Mouse (Mus musculus) kidney, embryonic 14.5 days (tissue): Measurements from ENCODE around the gene Atf7ip. TPM values are rescaled to one million over a fixed set of nuclear protein-coding genes. Genes with fewer than 3 reads are reported as not detected.

Experiments used
- ATAC-seq: fragments of 200-750 bp; cut with Nextera tagmentation; 2 replicates; pipeline ENCODE4 v1.8.0; 2017; ENCODE audit warnings: moderate number of reproducible peaks, mild to moderate bottlenecking, moderate TSS enrichment, moderate library complexity; ENCODE audit not compliant: low FRiP score, low TSS enrichment
- H3K27ac ChIP-seq: fragments of 300-500 bp; sonication (generic); 2 replicates; pipeline ENCODE4 v1.5.1; 2014; ENCODE audit warnings: low read depth, mild to moderate bottlenecking, low read length, moderate library complexity, mixed read lengths
- H3K27me3 ChIP-seq: fragments of 300-500 bp; sonication (generic); 2 replicates; pipeline ENCODE4 v1.6.1; 2014; ENCODE audit warnings: mild to moderate bottlenecking, low read length; ENCODE audit not compliant: control insufficient read depth, insufficient read depth
- H3K36me3 ChIP-seq: fragments of 300-500 bp; sonication (generic); 2 replicates; pipeline ENCODE4 v1.6.1; 2014; ENCODE audit warnings: low read length, mixed read lengths; ENCODE audit not compliant: control insufficient read depth, insufficient read depth
- H3K4me1 ChIP-seq: fragments of 300-500 bp; sonication (generic); 2 replicates; pipeline ENCODE4 v1.6.1; 2014; ENCODE audit warnings: low read length, mixed read lengths; ENCODE audit not compliant: control insufficient read depth, insufficient read depth
- H3K4me2 ChIP-seq: fragments of 300-500 bp; sonication (generic); replicated peaks from 2 replicates; pipeline ENCODE4 v1.6.1; 2014; ENCODE audit warnings: low read depth, mild to moderate bottlenecking, low read length
- H3K4me3 ChIP-seq: fragments of 300-500 bp; sonication (generic); 2 replicates; pipeline ENCODE4 v1.5.1; 2014; ENCODE audit warnings: mild to moderate bottlenecking, low read length
- H3K9ac ChIP-seq: fragments of 300-500 bp; sonication (generic); 2 replicates; pipeline ENCODE4 v1.6.1; 2014; ENCODE audit warnings: low read depth, mild to moderate bottlenecking, low read length, moderate library complexity
- H3K9me3 ChIP-seq: fragments of 300-500 bp; sonication (generic); 2 replicates; pipeline ENCODE4 v1.6.1; 2016; ENCODE audit warnings: low read length; ENCODE audit not compliant: control insufficient read depth
- WGBS: fragments of 180-500 bp; shearing (Covaris S2); extraction: QIAGEN DNeasy Blood & Tissue Kit; methylation state at CpG from one replicate; pipeline ENCODE4 v1.1.7; 2014; 5-methylcytosine and 5-hydroxymethylcytosine counted together
- polyA plus RNA-seq: library from polyadenylated mRNA; unstranded; fragments of >200 nt; fragmentation: Nextera tagmentation; extraction: Ambion mirVana; gene quantifications from 2 replicates; pipeline ENCODE4 v1.2.1, GENCODE M21; 2014

The Atf7ip gene
- polyA plus RNA-seq, 1 experiment from 2014 or later: 54.2 TPM

DNA sequence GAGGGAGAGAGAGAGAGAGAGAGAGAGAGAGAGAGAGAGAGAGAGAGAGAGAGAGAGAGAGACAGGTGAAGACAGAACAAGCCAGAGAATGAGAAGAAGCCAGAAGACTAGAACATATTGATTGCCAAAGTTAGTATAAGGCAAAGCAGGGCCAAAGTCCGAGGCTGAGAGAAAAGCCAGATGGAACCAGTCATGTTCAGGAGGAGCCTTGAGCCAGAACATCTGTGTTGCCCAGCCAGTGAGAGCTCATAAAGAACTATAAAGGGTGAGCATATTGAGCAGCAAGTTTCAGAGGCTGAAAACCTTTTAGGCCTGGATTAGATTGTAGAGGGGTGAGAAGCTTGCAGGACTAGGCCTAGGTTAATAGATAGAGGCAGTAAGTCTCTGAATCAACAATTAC, 28.1 kb upstream of the Atf7ip start:
- Histone ChIP-seq H3K36me3 (no peaks in the 10 kb centered on the region), H3K27ac (no peak overlapping the region), H3K4me2 (no peak overlapping the region), H3K27me3 (no peaks in the 10 kb centered on the region), H3K4me1 (peaks cover 18% of the 10 kb centered on the region; the same call in 1 of the 2 replicates), H3K9ac (no peak overlapping the region), H3K4me3 (no peak overlapping the region), H3K9me3 (peaks cover 7% of the 10 kb centered on the region)
- 48% methylated on average over 1 of the region's 1 CpGs for WGBS
- ATAC-seq: no peak

DNA sequence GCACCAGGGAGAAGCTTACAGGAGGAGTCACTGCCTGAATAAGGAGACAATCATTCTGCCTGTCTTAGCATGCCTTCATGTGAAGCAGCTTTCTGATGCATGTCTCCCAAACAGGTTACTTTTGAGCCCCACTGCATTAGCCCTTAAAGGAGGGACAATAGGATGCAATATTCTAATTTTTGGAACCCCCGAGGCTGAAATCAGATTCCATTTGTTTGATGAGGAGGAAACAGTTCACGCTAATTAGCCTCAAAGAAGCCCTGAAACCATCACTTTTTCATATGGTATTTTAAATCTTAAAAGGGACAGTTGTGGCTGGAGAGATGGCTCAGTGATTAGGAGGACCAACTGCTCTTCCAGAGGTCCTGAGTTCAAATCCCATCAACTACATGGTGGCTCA, 22.4 kb upstream of the Atf7ip start:
- ATAC-seq: no peak
- Histone ChIP-seq H3K4me3 (no peak overlapping the region), H3K27me3 (no peaks in the 10 kb centered on the region), H3K4me1 (no peaks in the 10 kb centered on the region), H3K36me3 (no peaks in the 10 kb centered on the region), H3K27ac (no peak overlapping the region), H3K9ac (no peak overlapping the region), H3K9me3 (peaks cover 14% of the 10 kb centered on the region), H3K4me2 (no peak overlapping the region)
- 88% methylated on average over 2 of the region's 2 CpGs for WGBS

DNA sequence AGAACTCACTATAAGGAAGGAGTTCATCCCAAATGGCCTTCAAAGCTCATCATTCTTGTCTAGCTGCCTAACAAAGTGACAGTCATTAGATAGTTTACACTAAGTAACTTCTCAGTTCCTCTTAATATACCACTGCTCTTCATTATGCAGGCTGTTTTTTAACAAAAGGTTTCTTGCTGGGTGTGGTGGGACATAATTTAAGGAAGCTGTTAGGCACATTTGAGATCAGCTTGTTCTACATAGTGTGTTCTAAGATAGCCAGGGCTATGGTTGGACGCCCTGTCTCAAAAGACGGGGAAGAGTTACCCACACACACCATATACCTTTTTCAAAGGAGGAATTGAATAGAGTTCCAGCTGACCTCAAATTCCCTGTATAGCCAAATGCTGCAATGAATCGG, 21.9 kb upstream of the Atf7ip start:
- no peak for ATAC-seq
- no peak overlapping the region for H3K4me2 ChIP-seq
- H3K9me3 ChIP-seq: peaks cover 14% of the 10 kb centered on the region
- no peak overlapping the region for H3K27ac ChIP-seq
- 98% methylated on average over 3 of the region's 3 CpGs for WGBS
- no peaks in the 10 kb centered on the region for H3K36me3 ChIP-seq
- no peak overlapping the region for H3K9ac ChIP-seq
- H3K4me1 ChIP-seq: no peaks in the 10 kb centered on the region
- no peaks in the 10 kb centered on the region for H3K27me3 ChIP-seq
- H3K4me3 ChIP-seq: no peak overlapping the region

DNA sequence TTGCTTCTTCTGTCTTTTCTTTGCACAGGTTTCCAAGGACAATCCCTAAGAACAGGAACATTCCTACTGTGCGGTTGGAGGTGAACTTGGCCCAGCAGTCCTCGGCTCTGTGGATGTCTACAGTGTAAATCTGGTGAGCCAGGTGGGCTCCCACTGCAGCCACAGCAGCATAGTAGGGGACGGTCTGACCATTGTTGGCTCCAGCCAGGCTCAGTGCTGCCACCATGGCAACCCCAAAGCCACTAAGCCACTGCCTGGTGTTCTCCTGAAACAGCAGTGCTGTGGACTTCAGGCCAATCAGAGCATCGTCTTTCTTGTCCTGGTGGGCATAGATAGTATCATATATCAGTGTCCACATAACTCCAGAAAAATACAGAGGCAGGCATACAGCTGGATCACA, 19.8 kb upstream of the Atf7ip start:
- H3K9ac ChIP-seq: no peak overlapping the region
- H3K27ac ChIP-seq: no peak overlapping the region
- no peaks in the 10 kb centered on the region for H3K27me3 ChIP-seq
- ATAC-seq: no peak
- peaks cover 7% of the 10 kb centered on the region; the same call in 1 of the 2 replicates for H3K9me3 ChIP-seq
- H3K4me1 ChIP-seq: no peaks in the 10 kb centered on the region
- H3K4me2 ChIP-seq: no peak overlapping the region
- no peaks in the 10 kb centered on the region for H3K36me3 ChIP-seq
- no peak overlapping the region for H3K4me3 ChIP-seq
- WGBS: 76% methylated on average over 4 of the region's 4 CpGs

DNA sequence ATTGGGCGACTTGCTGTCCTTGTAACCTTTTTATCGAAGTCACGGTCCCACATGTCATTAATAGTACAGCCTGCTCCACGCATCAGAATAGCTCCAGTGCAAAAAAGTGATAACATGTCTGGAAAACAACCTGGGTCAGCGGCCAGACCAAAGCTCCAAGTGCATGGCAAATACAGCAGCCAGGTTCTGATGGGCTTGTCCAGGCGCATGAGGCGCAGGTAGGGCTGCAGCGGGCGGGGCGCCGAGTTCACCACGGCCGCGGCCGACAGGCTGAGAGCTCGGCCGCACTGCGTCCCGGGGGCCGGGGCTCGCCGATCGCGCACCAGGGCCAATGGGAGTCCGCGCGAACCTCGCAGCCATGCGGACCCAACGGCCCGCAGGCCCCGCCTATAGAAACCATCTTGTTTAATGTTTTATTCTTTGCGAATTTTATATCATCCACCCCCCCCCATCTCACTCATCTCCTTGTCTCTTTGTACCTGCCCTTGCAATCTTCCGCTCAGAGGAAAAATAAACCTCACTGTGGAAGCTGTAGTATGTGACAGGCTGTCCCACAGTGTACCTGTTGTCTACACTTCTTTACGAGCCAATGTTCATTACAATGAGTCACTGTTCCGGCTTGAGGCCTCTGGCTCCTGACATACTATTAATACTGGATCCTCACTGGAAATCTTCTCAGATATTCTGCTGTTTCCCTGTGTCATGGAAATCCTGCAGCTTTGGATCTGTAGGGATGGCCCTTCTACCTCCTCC, 19.0 kb upstream of the Atf7ip start:
- 0 out of 2 replicates have a peak, but pooled peaks have one; percentile 68 for ATAC-seq
- Histone ChIP-seq H3K4me3 (peak overlapping the region; percentile 9; the same call in 1 of the 2 replicates), H3K4me1 (no peaks in the 10 kb centered on the region), H3K36me3 (no peaks in the 10 kb centered on the region), H3K4me2 (peak overlapping the region; percentile 32), H3K9ac (no peak overlapping the region), H3K27me3 (no peaks in the 10 kb centered on the region), H3K9me3 (peaks cover 7% of the 10 kb centered on the region; the same call in 1 of the 2 replicates), H3K27ac (no peak overlapping the region)
- 62% methylated on average over 36 of the region's 36 CpGs for WGBS

DNA sequence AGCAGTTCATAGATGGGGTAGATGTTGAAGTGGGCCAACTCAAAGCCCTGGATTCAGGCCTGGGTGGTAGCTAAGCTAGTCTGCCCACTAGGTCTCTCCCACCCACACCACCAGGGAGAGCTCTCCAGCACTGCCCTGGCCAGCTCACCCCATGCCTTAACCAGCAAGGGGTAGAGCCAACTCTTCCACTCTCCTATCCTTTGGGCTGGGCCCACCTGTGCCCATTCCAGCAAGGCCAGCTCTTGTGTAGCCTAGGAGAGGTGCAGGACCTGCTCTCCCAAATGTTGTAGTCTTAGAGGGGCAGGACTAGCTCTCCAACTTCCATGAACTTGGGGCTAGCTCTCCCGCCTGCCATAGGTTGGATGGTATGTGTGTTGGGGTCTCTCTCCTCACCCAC, 18.4 kb upstream of the Atf7ip start:
- Histone ChIP-seq H3K4me3 (no peak overlapping the region), H3K9ac (no peak overlapping the region), H3K9me3 (peaks cover 7% of the 10 kb centered on the region; the same call in 1 of the 2 replicates), H3K4me2 (no peak overlapping the region), H3K27me3 (no peaks in the 10 kb centered on the region), H3K4me1 (no peaks in the 10 kb centered on the region), H3K36me3 (no peaks in the 10 kb centered on the region), H3K27ac (no peak overlapping the region)
- 0 out of 2 replicates have a peak, but pooled peaks have one; percentile 29 for ATAC-seq
- 100% methylated on average over 1 of the region's 1 CpGs for WGBS

DNA sequence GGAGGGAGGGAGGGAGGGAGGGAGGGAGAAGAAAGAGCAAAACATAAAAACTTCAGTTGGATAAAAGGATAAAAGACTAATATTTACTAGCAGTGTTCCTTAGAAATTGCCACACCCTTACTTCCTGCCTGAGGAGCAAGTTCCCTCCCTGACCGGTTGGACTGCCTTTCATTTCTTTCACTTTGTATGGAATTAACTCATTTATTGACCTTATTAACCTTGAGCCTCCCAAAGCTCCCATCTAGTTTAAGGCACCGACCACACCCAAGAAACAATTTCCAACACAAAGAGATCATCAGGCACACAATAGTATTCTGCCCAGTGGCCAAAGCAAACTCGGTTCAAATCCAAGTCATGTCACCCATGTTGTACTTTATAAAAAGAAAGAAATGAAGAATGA, 16.1 kb upstream of the Atf7ip start:
- WGBS: 75% methylated on average over 3 of the region's 3 CpGs
- Histone ChIP-seq H3K27me3 (no peaks in the 10 kb centered on the region), H3K9ac (no peak overlapping the region), H3K36me3 (no peaks in the 10 kb centered on the region), H3K9me3 (peaks cover 3% of the 10 kb centered on the region; the same call in 1 of the 2 replicates), H3K4me1 (no peaks in the 10 kb centered on the region), H3K27ac (no peak overlapping the region), H3K4me2 (no peak overlapping the region), H3K4me3 (no peak overlapping the region)
- ATAC-seq: no peak

DNA sequence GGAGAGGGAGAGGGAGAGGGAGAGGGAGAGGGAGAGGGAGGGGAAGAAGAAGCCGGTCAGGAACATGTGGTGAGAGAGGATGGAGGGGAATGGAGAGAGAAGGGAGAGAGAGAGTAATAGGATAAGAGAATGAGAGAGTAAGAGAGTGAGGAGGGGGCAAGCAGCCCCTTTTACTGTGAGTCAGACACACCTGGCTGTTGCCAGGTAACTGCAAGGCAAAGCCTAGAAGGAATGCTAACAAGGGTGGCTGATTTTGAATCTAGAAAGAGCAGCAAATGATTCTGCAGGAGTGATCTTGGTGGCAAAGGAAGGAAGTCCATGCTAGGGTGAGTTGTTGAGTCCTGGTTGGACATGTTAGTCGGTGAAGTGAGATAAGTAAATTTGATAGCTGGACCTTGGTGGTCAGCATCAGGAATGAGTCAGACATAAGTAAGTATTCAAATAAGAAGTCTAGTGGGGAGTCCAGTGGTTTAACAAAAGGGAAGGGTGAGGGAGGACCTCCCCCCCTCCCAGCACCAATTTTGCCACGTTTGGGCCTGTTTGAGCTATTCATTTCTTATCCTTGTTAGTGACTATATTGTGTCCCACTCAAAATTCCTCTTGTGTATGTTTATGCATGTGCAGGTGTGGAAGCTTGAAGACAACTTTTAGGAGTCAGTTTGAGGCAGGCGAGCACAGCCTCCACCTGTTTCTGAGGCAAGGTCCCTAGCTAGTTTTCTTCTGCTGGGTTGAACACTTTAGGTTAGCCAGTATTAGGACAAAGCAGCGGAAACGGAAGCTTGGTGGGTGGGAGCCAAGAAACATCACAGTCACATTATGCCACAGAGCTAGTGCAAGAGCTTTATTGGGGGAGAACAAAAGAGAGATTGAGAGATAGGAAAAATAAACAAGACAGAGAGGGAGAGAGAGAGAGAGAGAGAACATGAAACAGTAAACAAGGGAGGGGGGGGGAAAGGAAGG, 15.2 kb upstream of the Atf7ip start:
- no peak overlapping the region for H3K27ac ChIP-seq
- WGBS: 77% methylated on average over 6 of the region's 6 CpGs
- ATAC-seq: no peak
- H3K9me3 ChIP-seq: peaks cover 3% of the 10 kb centered on the region; the same call in 1 of the 2 replicates
- H3K4me1 ChIP-seq: no peaks in the 10 kb centered on the region
- H3K4me3 ChIP-seq: no peak overlapping the region
- no peaks in the 10 kb centered on the region for H3K27me3 ChIP-seq
- no peak overlapping the region for H3K9ac ChIP-seq
- no peak overlapping the region for H3K4me2 ChIP-seq
- no peaks in the 10 kb centered on the region for H3K36me3 ChIP-seq

DNA sequence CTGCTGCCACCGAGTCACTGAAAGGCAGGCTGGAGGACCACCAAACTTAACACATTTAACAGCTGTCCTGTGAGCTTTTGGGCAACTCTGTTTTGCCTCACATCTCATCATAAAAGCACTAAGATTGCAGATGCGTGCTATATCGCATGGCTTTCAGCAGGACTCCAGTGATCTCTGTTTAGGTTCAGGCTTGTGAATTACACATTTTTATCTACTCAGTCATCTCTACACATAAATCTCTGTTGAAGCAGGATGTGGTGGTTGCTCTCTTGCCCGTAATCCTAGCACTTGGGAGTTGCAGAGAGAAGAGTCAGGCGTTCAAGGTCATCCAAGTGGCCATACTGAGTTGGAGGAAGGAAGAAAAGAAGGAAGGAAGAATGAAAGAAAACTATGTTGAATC, 14.3 kb upstream of the Atf7ip start:
- no peak overlapping the region for H3K4me3 ChIP-seq
- H3K4me2 ChIP-seq: no peak overlapping the region
- H3K4me1 ChIP-seq: no peaks in the 10 kb centered on the region
- peaks cover 3% of the 10 kb centered on the region; the same call in 1 of the 2 replicates for H3K9me3 ChIP-seq
- WGBS: 71% methylated on average over 5 of the region's 5 CpGs
- no peak overlapping the region for H3K27ac ChIP-seq
- H3K27me3 ChIP-seq: no peaks in the 10 kb centered on the region
- no peak for ATAC-seq
- H3K36me3 ChIP-seq: no peaks in the 10 kb centered on the region
- no peak overlapping the region for H3K9ac ChIP-seq
